Mouse (Mus musculus) inflammation-experienced regulatory T-cells, adult 6 months (primary cell): Measurements from ENCODE around the gene Kcnmb4. TPM values are rescaled to one million over a fixed set of nuclear protein-coding genes. Genes with fewer than 3 reads are reported as not detected.

Experiments used
- ATAC-seq: one replicate; pipeline ENCODE4 v1.8.0; 2017
- polyA plus RNA-seq, 3 experiments: library from polyadenylated mRNA; unstranded; fragments of 100-300 nt; shearing (Covaris generic); gene quantifications; one replicate each; pipeline ENCODE4 v1.2.1; 2017

The Kcnmb4 gene
- polyA plus RNA-seq = 1 to 10 TPM; 1.6 to 2.1 (median 1.9) TPM

- peak; percentile 32 for ATAC-seq
Measured at GRCm38 (mm10) chr10:116473759-116474549, at the start of gene Kcnmb4. TSS of gene Kcnmb4 (minus strand) at chr10:116473878.

DNA sequence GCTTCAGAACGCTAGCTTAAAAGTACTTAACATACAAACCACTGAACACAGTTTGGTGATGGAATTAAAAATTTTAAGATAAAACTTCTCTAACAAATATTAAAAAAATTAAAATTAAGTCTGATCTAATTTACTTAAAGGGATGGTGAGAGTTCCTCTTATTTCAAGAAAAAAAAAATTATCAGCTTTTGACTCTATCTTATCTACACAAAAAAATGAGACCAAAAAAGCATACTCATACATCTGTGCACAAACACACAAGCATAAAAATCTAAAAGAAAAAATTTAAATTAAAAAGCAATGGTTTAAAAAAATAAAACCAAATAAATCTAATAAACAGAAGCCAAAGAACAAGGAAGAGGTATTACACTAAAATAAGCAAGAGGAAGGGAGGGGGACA is 45.9 kb upstream of the Kcnmb4 start:
- ATAC-seq = no peak

DNA sequence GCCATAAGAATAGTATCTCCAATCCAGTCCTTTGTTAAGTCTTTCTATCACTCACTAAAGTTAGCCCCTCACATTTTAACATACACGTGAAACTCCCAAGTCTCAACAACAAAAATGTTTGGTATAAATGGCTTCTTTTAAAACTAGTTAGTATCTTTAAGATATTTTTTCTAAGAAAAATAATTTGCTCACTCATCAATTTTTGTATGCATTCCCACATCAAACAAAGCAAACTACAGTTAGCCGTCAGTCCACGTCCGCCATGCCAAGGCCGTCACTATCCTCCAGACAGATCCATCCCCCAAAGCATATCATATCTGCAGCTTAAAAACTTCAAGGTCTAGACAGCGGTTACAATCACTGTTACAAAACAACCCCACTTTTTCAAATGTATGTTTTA is 41.9 kb upstream of the Kcnmb4 start:
- no peak for ATAC-seq

DNA sequence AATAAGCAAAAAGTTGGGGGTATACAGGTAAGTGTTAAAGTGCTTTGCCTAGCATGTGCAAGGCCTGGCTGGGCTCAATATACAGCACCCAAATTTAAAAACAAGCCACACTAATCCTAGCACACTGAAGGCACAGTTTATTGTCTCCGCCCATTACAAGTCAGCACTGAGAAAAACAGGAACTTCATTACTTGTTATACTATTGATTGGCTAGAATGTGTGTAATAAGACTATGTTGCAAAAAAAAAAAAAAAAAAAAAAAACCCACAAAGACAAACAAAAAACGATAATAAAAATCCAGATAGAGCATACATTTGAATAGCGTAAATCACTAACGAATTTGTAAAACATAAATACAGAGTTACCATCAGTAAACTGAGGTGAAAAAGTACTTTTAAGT is 41.5 kb upstream of the Kcnmb4 start:
- ATAC-seq = no peak

GRCm38 (mm10) chr10:116513254-116513635 is 39.6 kb upstream of the Kcnmb4 start:
- ATAC-seq = no peak

DNA sequence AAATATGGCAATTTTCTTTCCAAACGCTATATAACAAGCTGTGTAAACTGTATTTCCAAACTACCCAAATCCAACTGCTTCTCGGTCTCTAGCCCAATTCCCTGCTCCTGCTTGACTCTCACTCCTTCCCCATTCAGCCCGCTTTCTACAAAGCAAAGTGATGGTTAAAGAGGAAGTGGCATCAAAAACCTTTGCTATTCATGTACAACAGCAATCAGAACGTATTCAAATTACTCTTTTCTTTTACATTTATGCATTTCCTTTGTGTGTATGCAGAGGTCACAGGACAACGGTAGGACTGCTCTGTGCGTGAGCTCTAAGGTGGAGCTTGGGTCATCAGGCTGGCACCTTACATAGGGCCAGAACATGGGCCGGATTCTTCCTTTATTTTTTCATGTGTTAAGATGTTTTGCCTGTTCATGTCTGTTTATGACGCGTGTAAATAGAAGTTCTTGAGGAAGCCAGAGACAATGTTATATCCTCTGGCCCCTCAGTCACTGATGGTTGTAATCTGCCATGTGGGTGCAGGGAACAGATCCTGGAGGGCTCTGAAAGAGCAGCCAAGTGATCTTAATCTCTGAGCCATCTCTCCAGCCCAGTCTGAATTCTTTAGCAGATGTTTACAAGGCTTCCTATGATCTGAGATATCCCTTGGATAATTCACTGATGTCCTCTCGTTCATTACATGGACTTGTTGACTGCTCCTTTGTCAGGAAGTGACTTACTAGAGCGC is 39.0 kb upstream of the Kcnmb4 start:
- no peak for ATAC-seq

- peak; percentile 65 for ATAC-seq
Measured at GRCm38 (mm10) chr10:116505303-116506014, 31.8 kb upstream of the Kcnmb4 start.

DNA sequence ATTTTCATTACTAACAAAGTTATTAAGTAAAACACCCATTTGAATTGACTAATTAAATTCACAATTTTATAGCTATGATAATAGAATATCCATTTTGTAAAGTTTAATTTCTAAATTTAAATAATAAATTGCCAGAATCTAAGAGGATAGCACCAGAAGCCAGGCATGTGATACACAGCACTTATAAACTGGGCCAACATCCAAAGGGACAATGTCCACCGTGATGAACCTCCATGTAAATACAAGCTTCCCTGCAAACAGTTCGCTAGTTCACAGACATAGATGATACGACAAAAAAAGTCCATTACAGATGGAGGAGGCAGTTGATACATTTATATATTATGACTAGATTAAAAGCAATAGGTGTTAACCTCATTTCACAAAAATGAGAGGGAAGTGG is 19.1 kb upstream of the Kcnmb4 start:
- ATAC-seq = no peak

GRCm38 (mm10) chr10:116486895-116487747 is 13.4 kb upstream of the Kcnmb4 start:
- ATAC-seq = peak; percentile 77

- ATAC-seq = no peak
Measured at GRCm38 (mm10) chr10:116481917-116482316, 8.2 kb upstream of the Kcnmb4 start.

DNA sequence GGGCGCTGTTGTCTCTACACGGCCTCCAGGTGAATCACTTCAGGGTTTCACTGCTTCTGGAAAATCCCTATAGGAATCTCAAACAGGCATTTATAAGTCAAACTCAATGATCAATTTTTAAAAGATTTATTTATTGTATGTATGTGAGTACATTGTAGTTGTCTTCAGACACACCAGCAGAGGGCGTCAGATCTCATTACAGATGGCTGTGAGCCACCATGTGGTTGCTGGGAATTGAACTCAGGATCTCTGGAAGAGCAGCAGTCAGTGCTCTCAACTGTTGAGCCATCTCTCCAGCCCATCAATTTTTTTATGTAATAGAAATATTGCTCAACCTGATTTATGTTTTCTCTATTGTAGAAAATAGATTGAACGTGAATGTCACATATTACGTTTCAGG is 7.3 kb upstream of the Kcnmb4 start:
- ATAC-seq = no peak

DNA sequence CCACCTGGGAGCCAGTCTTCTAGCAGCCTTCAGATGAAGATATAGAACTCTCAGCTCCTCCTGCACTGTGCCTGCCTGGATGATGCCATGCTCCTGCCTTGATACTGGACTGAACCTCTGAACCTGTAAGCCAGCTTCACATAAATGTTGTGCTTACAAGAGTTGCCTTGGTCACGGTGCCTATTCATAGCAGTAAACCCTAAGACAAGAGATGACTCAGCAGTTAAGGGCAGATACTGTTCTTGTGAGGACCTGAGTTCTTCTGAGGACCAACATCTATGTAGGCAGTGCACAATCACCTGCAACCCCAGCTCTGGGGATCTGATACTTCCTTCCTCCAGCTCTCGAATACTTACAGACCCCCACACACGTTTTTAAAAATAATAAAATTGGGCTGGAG is 2.9 kb upstream of the Kcnmb4 start:
- ATAC-seq = no peak

GRCm38 (mm10) chr10:116475725-116476124 is 2.0 kb upstream of the Kcnmb4 start:
- ATAC-seq = no peak

- ATAC-seq = peak; percentile 83
Measured at GRCm38 (mm10) chr10:116473071-116473758, 463 bp downstream of the Kcnmb4 start.

DNA sequence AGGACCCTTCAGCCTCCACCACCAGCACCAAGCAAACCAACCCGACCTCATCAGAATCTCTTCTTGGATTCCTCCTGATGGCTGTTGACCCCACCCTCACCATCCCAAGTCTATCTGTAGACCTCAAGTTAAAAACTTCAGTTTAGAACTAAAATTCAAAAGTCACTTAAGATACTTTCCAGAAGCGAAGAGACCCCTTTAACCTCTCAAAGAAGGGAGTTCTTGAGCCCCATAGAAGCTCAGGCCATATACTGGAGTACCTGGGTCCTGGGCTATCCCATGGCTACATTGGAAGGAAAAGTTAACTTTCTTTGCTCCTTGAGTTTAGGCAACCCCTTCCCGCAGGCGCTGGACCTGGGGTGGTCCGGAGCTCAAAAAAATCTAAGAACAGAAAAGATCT is 1.1 kb downstream of the Kcnmb4 start:
- no peak for ATAC-seq

DNA sequence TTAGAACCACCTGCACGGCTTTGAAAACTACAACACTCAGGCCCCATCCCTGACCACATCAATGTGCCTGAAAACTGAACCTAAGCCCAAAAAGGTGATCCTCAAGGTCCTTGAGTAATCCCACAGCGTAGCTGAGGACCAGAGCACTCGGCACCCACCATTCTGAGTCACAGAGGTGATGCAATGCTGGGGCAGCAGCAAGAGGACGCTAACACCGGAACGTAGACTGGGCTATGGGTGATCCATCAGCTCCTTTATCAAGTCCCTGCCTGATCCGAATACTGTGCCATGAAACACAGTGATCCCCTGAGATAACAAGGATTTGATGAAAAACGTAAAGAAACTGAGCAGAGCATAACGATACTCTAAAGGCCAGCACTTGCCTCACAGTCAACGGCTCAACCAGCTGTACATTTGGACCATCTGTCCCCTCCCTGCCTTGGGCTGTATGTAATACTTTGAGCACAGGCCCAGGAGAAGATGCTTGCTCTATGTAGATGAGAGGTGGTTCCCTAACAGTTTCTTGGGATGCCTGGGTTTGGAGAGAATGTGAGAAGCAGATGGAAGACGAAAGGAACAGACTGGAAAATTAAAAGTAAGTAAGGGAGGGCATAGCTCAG is 3.3 kb downstream of the Kcnmb4 start:
- ATAC-seq = no peak

DNA sequence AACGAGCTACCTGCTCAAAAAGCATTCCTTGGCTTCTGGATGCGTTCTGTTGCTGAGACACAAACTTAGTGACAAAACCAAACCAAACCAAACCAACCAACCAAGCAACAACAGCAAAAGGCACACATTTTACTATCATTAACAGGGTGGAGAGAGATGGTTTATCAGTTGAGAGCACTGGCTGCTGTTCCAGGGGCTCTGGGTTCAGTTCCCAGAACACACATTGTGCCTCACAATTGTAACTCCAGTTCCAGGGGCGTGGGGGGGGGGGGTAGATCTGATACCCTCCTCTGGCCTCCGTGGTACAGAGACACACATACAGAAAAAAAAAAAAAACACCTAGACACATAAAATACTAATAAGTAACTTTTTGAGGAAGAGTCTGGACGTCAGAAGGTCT is 5.6 kb downstream of the Kcnmb4 start:
- ATAC-seq = no peak

GRCm38 (mm10) chr10:116463753-116464345 is 9.8 kb downstream of the Kcnmb4 start:
- peak; percentile 54 for ATAC-seq

- ATAC-seq = no peak
Measured at GRCm38 (mm10) chr10:116461443-116461842, 12.2 kb downstream of the Kcnmb4 start.

- no peak for ATAC-seq
Measured at GRCm38 (mm10) chr10:116458786-116459185, 14.9 kb downstream of the Kcnmb4 start.

GRCm38 (mm10) chr10:116452771-116453170 is 20.9 kb downstream of the Kcnmb4 start:
- ATAC-seq = no peak
